Mouse (Mus musculus): ENCODE results near the gene Hlcs. TPM values are rescaled to one million over a fixed set of nuclear protein-coding genes. Genes with fewer than 3 reads are reported as not detected.

Gene Hlcs
- polyA plus RNA-seq, 2 experiments: 1.3 to 1.7 TPM

GRCm38 (mm10) chr16:94081996-94082708, 231.2 kb downstream of the Hlcs start:
- no peak overlapping the region for H3K4me3 ChIP-seq (ENCODE audit: insufficient read depth in 1 of 2, low read depth in 2 of 2, low read length in 2 of 2)
- H3K4me2 ChIP-seq (ENCODE audit: low read depth): no peak overlapping the region
- peaks cover 97% of the 10 kb centered on the region for H3K27me3 ChIP-seq (ENCODE audit: control insufficient read depth, insufficient read depth, low read length)
- H3K27ac ChIP-seq: no peak overlapping the region
- H3K9ac ChIP-seq (replicated peaks): no peak overlapping the region
- H3K9me3 ChIP-seq (ENCODE audit: control insufficient read depth, low read length): no peaks in the 10 kb centered on the region
- 7% methylated on average over 8 of the region's 8 CpGs for WGBS (ENCODE audit: insufficient replicate concordance)
- H3K36me3 ChIP-seq (replicated peaks; ENCODE audit: control insufficient read depth, insufficient read depth, low read depth): no peaks in the 10 kb centered on the region
- no peaks in the 10 kb centered on the region for H3K4me1 ChIP-seq (replicated peaks; ENCODE audit: control insufficient read depth in 2 of 2, insufficient read depth in 2 of 2, low read length in 1 of 2)
- ATAC-seq (ENCODE audit: insufficient read depth): no peak
- TF ChIP-seq EP300 (IDR thresholded peaks at IDR 0.05; ENCODE audit: low read depth): no peak
- no peak for TF ChIP-seq CTCF (IDR thresholded peaks at IDR 0.05; ENCODE audit: low read depth)
- no peak for DNase-seq (ENCODE audit: low read depth in 3 of 3, low spot score in 3 of 3)

GRCm38 (mm10) chr16:94081596-94081995, 231.8 kb downstream of the Hlcs start:
- DNase-seq (ENCODE audit: low read depth in 3 of 3, low spot score in 3 of 3) (no peak), ATAC-seq (ENCODE audit: insufficient read depth) (no peak)
- Histone ChIP-seq H3K4me2 (ENCODE audit: low read depth) (no peak overlapping the region), H3K4me3 (ENCODE audit: insufficient read depth in 1 of 2, low read depth in 2 of 2, low read length in 2 of 2) (no peak overlapping the region), H3K36me3 (replicated peaks; ENCODE audit: control insufficient read depth, insufficient read depth, low read depth) (no peaks in the 10 kb centered on the region), H3K9me3 (ENCODE audit: control insufficient read depth, low read length) (no peaks in the 10 kb centered on the region), H3K9ac (replicated peaks) (no peak overlapping the region), H3K27me3 (ENCODE audit: control insufficient read depth, insufficient read depth, low read length) (peaks cover 96% of the 10 kb centered on the region), H3K27ac (no peak overlapping the region), H3K4me1 (replicated peaks; ENCODE audit: control insufficient read depth in 2 of 2, insufficient read depth in 2 of 2, low read length in 1 of 2) (no peaks in the 10 kb centered on the region)
- whole genome bisulfite sequencing (ENCODE audit: insufficient replicate concordance): 15% methylated on average over 5 of the region's 5 CpGs
- TF ChIP-seq CTCF (IDR thresholded peaks at IDR 0.05; ENCODE audit: low read depth): no peak
- TF ChIP-seq EP300 (IDR thresholded peaks at IDR 0.05; ENCODE audit: low read depth): no peak

GRCm38 (mm10) chr16:94079856-94080555, 233.4 kb downstream of the Hlcs start:
- Histone ChIP-seq H3K4me2 (ENCODE audit: low read depth) (no peak overlapping the region), H3K9me3 (ENCODE audit: control insufficient read depth, low read length) (no peaks in the 10 kb centered on the region), H3K4me1 (replicated peaks; ENCODE audit: control insufficient read depth in 2 of 2, insufficient read depth in 2 of 2, low read length in 1 of 2) (no peaks in the 10 kb centered on the region), H3K27ac (no peak overlapping the region), H3K9ac (replicated peaks) (no peak overlapping the region), H3K27me3 (ENCODE audit: control insufficient read depth, insufficient read depth, low read length) (peaks cover 95% of the 10 kb centered on the region), H3K36me3 (replicated peaks; ENCODE audit: control insufficient read depth, insufficient read depth, low read depth) (no peaks in the 10 kb centered on the region), H3K4me3 (ENCODE audit: insufficient read depth in 1 of 2, low read depth in 2 of 2, low read length in 2 of 2) (no peak overlapping the region)
- no peak for TF ChIP-seq CTCF (IDR thresholded peaks at IDR 0.05; ENCODE audit: low read depth)
- no peak for TF ChIP-seq EP300 (IDR thresholded peaks at IDR 0.05; ENCODE audit: low read depth)
- 2% methylated on average over 13 of the region's 13 CpGs for WGBS (ENCODE audit: insufficient replicate concordance)
- no peak for ATAC-seq (ENCODE audit: insufficient read depth)
- no peak for DNase-seq (ENCODE audit: low read depth in 3 of 3, low spot score in 3 of 3)

- H3K4me2 ChIP-seq (ENCODE audit: low read depth): no peak overlapping the region
- H3K9me3 ChIP-seq (ENCODE audit: control insufficient read depth, low read length): no peaks in the 10 kb centered on the region
- peaks cover 87% of the 10 kb centered on the region for H3K27me3 ChIP-seq (ENCODE audit: control insufficient read depth, insufficient read depth, low read length)
- no peak for DNase-seq (ENCODE audit: low read depth in 3 of 3, low spot score in 3 of 3)
- no peak overlapping the region for H3K27ac ChIP-seq
- no peak for ATAC-seq (ENCODE audit: insufficient read depth)
- no peak overlapping the region for H3K9ac ChIP-seq (replicated peaks)
- no peaks in the 10 kb centered on the region for H3K4me1 ChIP-seq (replicated peaks; ENCODE audit: control insufficient read depth in 2 of 2, insufficient read depth in 2 of 2, low read length in 1 of 2)
- whole genome bisulfite sequencing (ENCODE audit: insufficient replicate concordance): 2% methylated on average over 47 of the region's 47 CpGs
- no peak overlapping the region for H3K4me3 ChIP-seq (ENCODE audit: insufficient read depth in 1 of 2, low read depth in 2 of 2, low read length in 2 of 2)
- TF ChIP-seq CTCF (IDR thresholded peaks at IDR 0.05; ENCODE audit: low read depth): no peak
- TF ChIP-seq EP300 (IDR thresholded peaks at IDR 0.05; ENCODE audit: low read depth): no peak
- H3K36me3 ChIP-seq (replicated peaks; ENCODE audit: control insufficient read depth, insufficient read depth, low read depth): no peaks in the 10 kb centered on the region
These were observed 234.1 kb downstream of the Hlcs start for GRCm38 (mm10) chr16:94079075-94079855.

Small RNA genes lying within 50 kb of the gene (microRNA-seq; reads per million reads assigned to microRNA genes)
- not detected for gene Gm23062

Other genes with a start within 250 kb of the Hlcs start
- gene Sim2, start 228.6 kb downstream of the Hlcs start, polyA plus RNA-seq (2012; rRNA removed): 0.02 TPM in 1 of 2 replicates, not detected in the other
- gene Sim2, start 228.6 kb downstream of the Hlcs start, polyA plus RNA-seq (2014; fragmentation: Nextera tagmentation; extraction: Ambion mirVana): not detected in 2 replicates
- 0.84 and 0.94 TPM in 2 replicates for gene Ripply3, start 14.8 kb upstream of the Hlcs start, polyA plus RNA-seq (2012; rRNA removed)
- gene Ripply3, start 14.8 kb upstream of the Hlcs start, polyA plus RNA-seq (2014; fragmentation: Nextera tagmentation; extraction: Ambion mirVana): 1.5 and 1.6 TPM in 2 replicates
- gene Ttc3, start 57.0 kb upstream of the Hlcs start, polyA plus RNA-seq (2012; rRNA removed): 6.3 and 9.2 TPM in 2 replicates
- 20.3 and 22.1 TPM in 2 replicates for gene Ttc3, start 57.0 kb upstream of the Hlcs start, polyA plus RNA-seq (2014; fragmentation: Nextera tagmentation; extraction: Ambion mirVana)
- 18.9 and 21.5 TPM in 2 replicates for gene Pigp, start 58.3 kb upstream of the Hlcs start, polyA plus RNA-seq (2012; rRNA removed)
- 49.9 and 55.1 TPM in 2 replicates for gene Pigp, start 58.3 kb upstream of the Hlcs start, polyA plus RNA-seq (2014; fragmentation: Nextera tagmentation; extraction: Ambion mirVana)
- gene Vps26c, start 213.3 kb upstream of the Hlcs start, polyA plus RNA-seq (2012; rRNA removed): 12.2 and 13.3 TPM in 2 replicates
- 18.3 and 18.8 TPM in 2 replicates for gene Vps26c, start 213.3 kb upstream of the Hlcs start, polyA plus RNA-seq (2014; fragmentation: Nextera tagmentation; extraction: Ambion mirVana)